Mouse (Mus musculus): ENCODE measurements at regions not wholly inside any gene's neighbourhood (a gene's known extent, or its start where the extent isn't known, plus 50 kb on each side); places are given as distances from the start of the nearest gene placed in this dataset.
"Not testable (repeated sequence)": the region's sequence is repeated elsewhere in the genome, so short reads cannot be mapped to it uniquely, and the experiment has no call there.

- DNase-seq (ENCODE audit: extremely low read depth); H3K9ac ChIP-seq (ENCODE audit: insufficient read depth, low read depth); H3K36me3 ChIP-seq (replicated peaks in 1 of 2; ENCODE audit: control insufficient read depth in 1 of 2, insufficient read depth in 1 of 2, low read length in 1 of 2); H3K4me3 ChIP-seq (replicated peaks in 1 of 3; ENCODE audit: low read depth in 2 of 3, low read length in 2 of 3, poor library complexity in 1 of 3); H3K79me2 ChIP-seq (replicated peaks; ENCODE audit: control insufficient read depth, extremely low read depth, insufficient read depth, poor library complexity, severe bottlenecking); H3K4me1 ChIP-seq (ENCODE audit: control insufficient read depth in 1 of 2, insufficient read depth in 2 of 2); in situ Hi-C loops (cut with MboI; ENCODE audit: low pct_ligation_motif_present, low pct_unique_long_range_greater_than_20kb, low sequenced_read_pairs); dilution Hi-C loops (cut with MboI; ENCODE audit: extremely low pct_ligation_motif_present, extremely low pct_unique_long_range_greater_than_20kb, low sequenced_read_pairs); H3K9me3 ChIP-seq (replicated peaks; ENCODE audit: low read length); H3K27ac ChIP-seq (ENCODE audit: insufficient read depth, low read depth); H3K27me3 ChIP-seq (replicated peaks); H3K4me2 ChIP-seq (ENCODE audit: insufficient read depth, low read depth, poor library complexity, severe bottlenecking): not testable (repeated sequence)
Measured at GRCm38 (mm10) chr4:39113217-39113975, 336.7 kb upstream of the 1700009N14Rik start.

GRCm38 (mm10) chr4:39125528-39125927, 324.6 kb upstream of the 1700009N14Rik start:
- H3K27ac ChIP-seq (ENCODE audit: insufficient read depth, low read depth) = no peak overlapping the region
- no peak overlapping the region for H3K4me3 ChIP-seq (replicated peaks in 1 of 3; ENCODE audit: low read depth in 2 of 3, low read length in 2 of 3, poor library complexity in 1 of 3)
- H3K27me3 ChIP-seq (replicated peaks) = no peaks in the 10 kb centered on the region
- no peaks in the 10 kb centered on the region for H3K4me1 ChIP-seq (ENCODE audit: control insufficient read depth in 1 of 2, insufficient read depth in 2 of 2)
- in situ Hi-C loops (cut with MboI; ENCODE audit: low pct_ligation_motif_present, low pct_unique_long_range_greater_than_20kb, low sequenced_read_pairs) = no loop called here
- DNase-seq (ENCODE audit: extremely low read depth) = no peak
- no peak overlapping the region for H3K9ac ChIP-seq (ENCODE audit: insufficient read depth, low read depth)
- TF ChIP-seq CHD2 (IDR thresholded peaks at IDR 0.05; ENCODE audit: low read length) (no peak), JUN (IDR thresholded peaks at IDR 0.05; ENCODE audit: insufficient read depth, low read depth, low read length) (no peak), NRF1 (IDR thresholded peaks at IDR 0.05; ENCODE audit: low read depth, low read length) (no peak), SMC3 (IDR thresholded peaks at IDR 0.05; ENCODE audit: low read depth, low read length) (no peak), TBP (conservative IDR thresholded peaks at IDR 0.05; ENCODE audit: low read depth, low read length) (no peak)
- dilution Hi-C loops (cut with MboI; ENCODE audit: extremely low pct_ligation_motif_present, extremely low pct_unique_long_range_greater_than_20kb, low sequenced_read_pairs) = no loop called here
- H3K36me3 ChIP-seq (replicated peaks in 1 of 2; ENCODE audit: control insufficient read depth in 1 of 2, insufficient read depth in 1 of 2, low read length in 1 of 2) = no peaks in the 10 kb centered on the region
- no peaks in the 10 kb centered on the region for H3K79me2 ChIP-seq (replicated peaks; ENCODE audit: control insufficient read depth, extremely low read depth, insufficient read depth, poor library complexity, severe bottlenecking)
- no peak overlapping the region for H3K4me2 ChIP-seq (ENCODE audit: insufficient read depth, low read depth, poor library complexity, severe bottlenecking)
- peaks cover 3% of the 10 kb centered on the region for H3K9me3 ChIP-seq (replicated peaks; ENCODE audit: low read length)

Data from CH12.LX (cell line).